Mouse (Mus musculus) urinary bladder, postnatal 10 days (tissue): ENCODE data around the gene Aldh8a1.

Experiments used
- DNase-seq: peaks from one replicate; pipeline ENCODE4 v3.0.0; 2022; ENCODE audit warnings: low spot score

Aldh8a1 gene

DNA sequence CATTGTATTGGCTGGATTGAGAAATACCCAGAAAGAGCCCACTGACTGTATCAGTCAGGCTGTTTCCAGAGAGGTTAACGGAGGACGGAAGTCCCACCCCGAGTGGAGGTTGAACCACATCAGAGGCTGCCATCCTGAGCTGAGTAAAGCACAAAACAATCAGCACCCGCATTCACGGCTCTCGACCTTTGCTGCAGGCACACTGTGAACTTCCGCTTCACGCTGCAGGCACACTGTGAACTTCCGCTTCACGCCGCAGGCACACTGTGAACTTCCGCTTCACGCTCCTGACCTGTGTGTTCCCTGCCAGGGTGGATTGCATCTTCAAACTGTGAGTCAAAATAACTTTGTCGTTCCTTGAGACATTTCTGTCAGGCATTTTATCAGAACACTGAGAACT lies 42.1 kb downstream of the Aldh8a1 start:
- DNase-seq, result no peak

DNA sequence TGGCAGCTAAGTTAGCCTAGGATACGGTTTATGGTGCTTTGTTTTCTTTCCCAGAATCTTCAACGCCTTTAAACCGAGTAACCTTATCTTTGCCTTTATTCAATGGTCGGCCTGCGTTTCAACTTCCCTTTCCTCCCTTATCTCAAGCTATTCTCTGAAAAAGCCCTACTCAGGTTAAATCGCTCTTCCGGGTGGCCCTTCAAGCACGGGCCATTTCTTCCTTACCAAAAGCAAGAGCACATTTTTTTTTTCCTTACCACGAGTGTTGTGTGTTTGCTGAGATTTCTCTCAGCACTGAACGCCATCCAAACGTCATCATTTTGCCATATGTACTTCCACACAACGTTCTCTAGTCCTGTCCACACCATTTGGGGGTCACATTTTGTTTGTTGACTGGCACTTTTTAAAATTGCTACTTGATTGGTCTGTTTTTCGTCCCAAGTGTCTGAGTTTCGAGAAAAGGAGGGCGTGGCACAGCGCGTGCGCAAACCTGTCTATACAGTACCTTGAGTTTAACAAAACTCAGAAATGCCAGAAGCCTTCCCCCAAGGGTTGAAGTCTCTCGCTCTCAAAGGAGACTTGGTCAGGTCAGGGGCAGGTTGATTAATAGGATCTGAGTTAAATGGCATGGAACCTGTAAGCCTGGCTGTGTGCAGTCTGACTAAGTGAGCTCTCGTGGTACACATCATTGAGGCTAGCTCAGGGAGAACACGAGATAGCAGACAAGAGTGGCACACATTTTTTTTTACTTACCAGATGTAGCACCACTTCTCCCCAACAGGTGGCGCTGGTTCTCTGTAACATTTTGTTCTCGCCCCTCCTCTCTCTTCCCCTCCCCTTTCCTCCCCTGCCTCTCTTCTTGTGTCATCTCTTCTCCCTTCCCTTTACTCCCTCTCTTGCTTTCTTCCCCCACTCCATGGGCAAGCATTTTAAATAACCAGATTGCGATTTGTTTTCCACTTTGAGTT lies 43.6 kb downstream of the Aldh8a1 start:
- DNase-seq, result no peak

DNA sequence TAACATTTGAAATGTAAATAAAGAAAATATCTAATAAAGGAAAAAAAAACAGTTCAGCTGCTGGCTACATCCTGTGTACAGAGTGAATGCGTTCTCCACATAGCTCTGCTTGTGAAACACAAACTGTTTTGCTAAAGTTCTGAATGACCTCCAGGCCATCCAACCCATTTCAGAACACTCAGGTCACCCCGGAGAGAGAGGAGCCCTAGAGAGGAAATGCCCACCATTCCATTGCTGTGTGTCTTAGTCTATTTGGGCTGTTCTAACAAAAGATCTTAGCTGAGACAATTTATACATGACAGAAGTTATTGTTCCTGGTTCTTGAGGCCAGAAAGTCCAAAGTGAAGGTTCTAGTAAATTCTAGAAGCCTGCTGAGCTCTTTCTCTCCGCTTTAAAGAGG lies 49.4 kb downstream of the Aldh8a1 start:
- DNase-seq, result no peak

DNA sequence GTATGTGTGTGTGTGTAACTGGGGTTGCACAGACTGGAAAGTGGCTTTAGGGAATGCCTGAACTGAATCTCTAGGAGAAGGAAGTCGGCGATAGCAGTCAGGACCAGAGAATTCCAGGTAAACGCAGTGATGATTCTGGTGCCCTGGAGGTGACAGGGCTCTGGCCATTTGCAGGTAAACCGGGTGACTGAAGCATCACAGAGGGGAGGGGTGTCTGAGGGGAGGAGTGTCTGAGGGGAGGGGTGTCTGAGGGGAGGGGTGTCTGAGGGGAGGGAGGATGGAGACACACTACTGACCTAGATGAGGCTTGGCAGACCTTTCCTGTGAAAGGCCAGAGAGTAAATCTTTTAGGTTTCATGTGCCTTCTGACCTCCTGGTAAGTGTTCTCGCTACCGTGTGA lies 50.9 kb downstream of the Aldh8a1 start:
- DNase-seq, result no peak

DNA sequence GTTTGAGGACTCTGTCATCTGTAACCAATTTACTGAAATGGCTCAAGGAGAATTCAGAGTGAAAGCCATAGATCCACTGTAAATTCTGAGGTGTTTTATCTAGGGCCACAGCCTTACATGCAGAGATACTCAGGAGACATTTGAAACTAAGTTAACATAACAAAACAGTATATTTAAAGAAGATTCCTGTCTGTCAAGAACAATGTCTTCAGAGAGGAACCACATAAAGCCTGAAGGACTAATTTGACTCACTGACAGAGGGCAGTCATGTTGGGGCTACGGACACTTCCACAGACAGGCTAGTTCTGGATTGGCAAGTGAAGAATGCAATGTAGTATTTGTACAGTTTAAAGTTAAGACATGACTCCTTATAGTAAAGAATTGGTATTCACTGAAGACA lies 62.2 kb downstream of the Aldh8a1 start:
- no peak for DNase-seq

DNA sequence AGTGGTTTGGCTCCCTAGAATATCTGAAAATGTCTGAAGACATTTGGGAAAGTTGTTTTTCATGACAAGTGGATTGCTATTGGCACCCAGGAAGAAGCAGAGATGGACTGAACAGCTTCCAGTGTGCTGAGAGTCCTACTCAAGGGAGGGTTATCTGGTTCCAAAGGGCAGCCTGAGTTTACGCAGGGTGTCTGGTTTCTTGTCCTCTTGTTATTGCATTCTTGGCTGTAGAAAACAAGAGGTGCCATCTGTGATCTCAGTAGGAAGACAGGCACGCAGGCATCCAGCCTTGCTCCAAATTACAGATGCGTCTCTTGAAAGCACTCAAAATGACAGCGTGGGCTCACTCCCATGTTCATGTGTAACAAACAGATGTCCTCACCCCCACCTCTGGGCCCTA lies 63.9 kb downstream of the Aldh8a1 start:
- no peak for DNase-seq

DNA sequence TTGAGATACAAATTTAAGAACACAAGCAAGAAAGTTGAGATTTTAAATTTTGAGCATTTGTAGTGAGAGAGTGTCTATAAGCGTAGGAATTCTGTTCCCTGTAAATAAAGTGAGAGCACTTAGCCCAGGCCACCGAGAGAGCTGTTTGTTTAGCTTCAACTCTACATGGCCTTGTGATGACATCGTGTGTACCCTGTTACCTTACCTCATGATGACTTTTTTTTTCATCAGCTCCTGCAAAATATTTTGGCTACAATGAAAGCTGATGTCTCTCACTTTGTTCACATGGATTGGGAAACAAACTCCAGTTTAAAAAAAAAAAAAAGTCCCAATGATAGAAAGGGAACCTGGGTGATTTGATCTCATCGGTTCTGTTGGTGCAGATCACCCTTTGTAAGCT lies 64.6 kb downstream of the Aldh8a1 start:
- DNase-seq, result no peak

DNA sequence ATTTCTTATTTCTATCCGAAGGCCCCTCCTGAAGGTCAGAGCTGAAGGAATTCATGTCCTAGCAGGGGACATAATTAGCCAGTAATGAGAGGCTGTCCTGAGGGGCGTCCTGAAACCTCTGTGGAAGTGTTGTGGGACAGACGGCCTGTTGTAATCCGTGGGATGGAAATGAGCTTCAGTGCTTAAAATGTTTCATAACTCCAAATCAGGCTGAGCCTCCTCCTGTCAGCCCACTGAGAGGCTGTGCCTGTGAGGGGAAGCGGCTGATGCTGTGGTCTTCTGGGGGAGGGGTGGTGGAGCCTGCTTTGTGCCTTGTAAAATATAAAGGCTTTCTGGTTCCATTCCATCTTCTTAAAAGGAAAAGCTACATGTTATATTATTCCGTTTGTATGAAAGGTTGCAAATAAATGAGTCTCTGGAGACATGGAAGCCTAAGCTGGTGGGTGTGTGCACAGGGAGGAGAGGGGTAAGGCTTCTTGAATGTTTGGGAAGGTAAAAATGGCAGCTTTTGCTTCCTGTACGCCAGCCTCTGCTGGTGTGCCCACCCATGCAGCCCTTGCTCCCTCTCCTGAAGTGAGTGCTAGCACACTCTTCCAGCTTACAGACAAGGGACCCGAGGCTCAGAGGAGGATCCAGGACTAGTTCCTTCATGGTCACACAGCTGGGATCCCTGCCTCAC lies 66.7 kb downstream of the Aldh8a1 start:
- no peak for DNase-seq

DNA sequence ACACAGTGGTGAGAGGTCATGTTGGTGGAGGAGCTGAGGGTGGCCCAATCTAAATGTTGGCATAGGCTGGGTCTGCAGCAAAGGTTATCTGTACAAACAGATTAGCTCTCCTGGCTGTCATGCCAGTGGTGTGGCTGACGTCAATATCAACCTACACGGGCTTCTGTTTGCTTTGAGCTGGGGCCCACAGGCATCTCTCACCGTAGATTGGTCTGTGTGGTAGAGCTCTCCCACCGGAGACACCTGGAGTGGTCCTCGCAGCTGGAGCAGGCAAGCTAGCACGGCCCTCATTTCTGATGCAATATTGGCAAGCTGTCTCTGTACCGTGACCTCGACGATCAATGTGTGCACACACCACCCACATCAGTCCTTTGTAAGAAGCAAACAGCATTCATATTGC lies 67.3 kb downstream of the Aldh8a1 start:
- DNase-seq, result no peak
